Mouse (Mus musculus) liver, adult 2 months (tissue): Measurements from ENCODE around the gene Igf2r. TPM values are rescaled to one million over a fixed set of nuclear protein-coding genes. Genes with fewer than 3 reads are reported as not detected.

Source experiments
- DNase-seq: peaks from one replicate; pipeline ENCODE4 v3.0.0-alpha.2; 2011; ENCODE audit warnings: low read depth, low spot score; ENCODE audit errors: extremely low read depth
- H3K27ac ChIP-seq: fragments of 200-500 bp; replicated peaks from 2 replicates; pipeline ENCODE4 v1.5.1; 2012; ENCODE audit warnings: low read depth, mild to moderate bottlenecking, control low read depth, inconsistent platforms, low read length; ENCODE audit not compliant: insufficient read depth
- H3K27me3 ChIP-seq: fragments of 200-500 bp; 2 replicates; pipeline ENCODE4 v1.6.1; 2012; ENCODE audit warnings: mild to moderate bottlenecking, moderate library complexity, low read length, inconsistent platforms; ENCODE audit not compliant: control insufficient read depth, insufficient read depth
- H3K36me3 ChIP-seq: fragments of 200-500 bp; 2 replicates; pipeline ENCODE4 v1.6.1; 2012; ENCODE audit warnings: low read length, inconsistent platforms; ENCODE audit not compliant: control insufficient read depth, insufficient read depth
- H3K4me1 ChIP-seq: fragments of 200-500 bp; 2 replicates; pipeline ENCODE4 v1.6.1; 2011; ENCODE audit warnings: low read length; ENCODE audit not compliant: control insufficient read depth, insufficient read depth
- H3K4me3 ChIP-seq: fragments of 200-500 bp; 2 replicates; pipeline ENCODE4 v1.5.1; 2011; ENCODE audit warnings: low read depth, mild to moderate bottlenecking, control low read depth, low read length, moderate library complexity; ENCODE audit not compliant: insufficient read depth
- H3K79me2 ChIP-seq: fragments of 200-500 bp; 2 replicates; pipeline ENCODE4 v1.6.1; 2012; ENCODE audit warnings: inconsistent platforms, mild to moderate bottlenecking, low read length, moderate library complexity; ENCODE audit not compliant: control insufficient read depth, insufficient read depth
- H3K9ac ChIP-seq: fragments of 200-500 bp; 2 replicates; pipeline ENCODE4 v1.6.1; 2012; ENCODE audit warnings: low read depth, mild to moderate bottlenecking, control low read depth, inconsistent platforms, low read length
- CTCF ChIP-seq: fragments of 200-500 bp; IDR thresholded peaks from 2 replicates; pipeline ENCODE4 v1.5.1; 2011; ENCODE audit warnings: low read depth, low read length, control low read depth
- POLR2A ChIP-seq: fragments of 200-500 bp; IDR thresholded peaks from 2 replicates; pipeline ENCODE4 v1.6.1; 2011; ENCODE audit warnings: low read length, control low read depth; ENCODE audit not compliant: insufficient read depth; ENCODE audit errors: extremely low read depth
- WGBS: fragments of 180-500 bp; shearing (Covaris S2); methylation state at CpG from one replicate; pipeline ENCODE4 v1.1.7; 2018; 5-methylcytosine and 5-hydroxymethylcytosine counted together
- polyA plus RNA-seq: library from polyadenylated mRNA; depleted of rRNA; stranded (reverse); fragments of >200 nt; gene quantifications from 2 replicates; pipeline ENCODE4 v1.2.3, GENCODE M21; 2012; rRNA removed
- total RNA-seq: library from RNA; depleted of rRNA; stranded (reverse); fragments of >200 nt; gene quantifications from 2 replicates; pipeline ENCODE4 v1.2.3, GENCODE M21; 2014; rRNA removed

Igf2r gene
- total RNA-seq, result 22.3 and 26.6 TPM in 2 replicates
- polyA plus RNA-seq, result 8.0 and 8.7 TPM in 2 replicates

DNA sequence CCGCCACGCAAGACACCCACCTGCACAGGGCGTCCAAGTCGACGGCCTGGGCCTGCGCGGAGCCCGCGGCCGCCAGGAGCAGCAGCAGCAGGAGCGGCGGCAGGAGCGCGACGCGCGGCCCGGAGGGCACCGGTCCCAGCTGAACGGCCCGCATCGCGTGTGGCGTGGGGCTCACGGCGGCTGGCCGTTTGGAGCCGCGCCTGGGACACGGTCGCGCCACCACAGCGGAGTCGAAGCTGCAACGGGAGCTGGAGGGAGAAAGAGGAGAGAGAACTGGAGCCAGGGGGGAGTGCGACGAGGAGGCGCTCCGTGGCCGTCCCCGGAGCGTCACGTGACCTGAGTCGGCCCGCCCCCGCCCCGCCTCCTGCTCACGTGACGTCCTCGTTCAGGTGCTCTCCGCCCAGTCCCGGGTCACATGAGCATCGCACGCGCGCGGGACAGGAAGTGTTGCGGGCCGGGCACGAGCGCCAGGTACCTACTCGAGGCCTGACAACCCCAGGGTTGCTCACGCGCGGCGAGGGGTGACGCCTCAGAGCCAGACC, at the start of gene Igf2r:
Gene Igf2r (minus strand): TSS at position 285 of the 542 bp plus-strand sequence.
- Histone ChIP-seq H3K27ac (peak within 1 kb of the TSS; percentile 70), H3K27me3 (no peaks in the 10 kb centered on the region), H3K9ac (peak within 1 kb of the TSS; percentile 96), H3K4me3 (peak within 1 kb of the TSS; percentile 97), H3K36me3 (no peaks in the 10 kb centered on the region), H3K4me1 (no peaks in the 10 kb centered on the region), H3K79me2 (peaks cover 11% of the 10 kb centered on the region)
- TF ChIP-seq POLR2A (0 out of 2 replicates have a peak, but pooled peaks have one; percentile 20), CTCF (no peak)
- peak; percentile 60 for DNase-seq
- 51% methylated on average over 67 of the region's 67 CpGs for WGBS

DNA sequence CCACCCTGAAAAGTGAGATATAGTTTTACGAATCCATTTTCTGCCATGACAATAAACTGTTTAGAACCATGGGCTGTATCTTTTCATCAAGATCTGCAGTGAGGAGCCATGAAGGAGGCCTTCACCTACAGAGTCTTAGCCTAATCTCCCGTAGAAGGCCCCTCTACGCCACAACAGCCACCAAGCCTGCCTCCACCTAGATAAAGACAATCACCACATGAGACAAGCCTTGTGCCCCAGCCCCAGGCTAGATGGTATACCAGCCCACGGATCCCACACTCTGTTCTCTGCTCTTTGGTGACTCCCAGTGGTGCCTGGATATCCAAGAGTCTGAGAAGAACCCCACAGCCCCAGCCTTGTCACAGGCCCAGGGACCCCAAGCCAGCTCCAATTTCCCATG, 46.4 kb upstream of the Igf2r start:
- Histone ChIP-seq H3K4me1 (no peaks in the 10 kb centered on the region), H3K36me3 (no peaks in the 10 kb centered on the region), H3K4me3 (no peak overlapping the region), H3K79me2 (no peaks in the 10 kb centered on the region), H3K27ac (no peak overlapping the region), H3K9ac (no peak overlapping the region), H3K27me3 (no peaks in the 10 kb centered on the region)
- 96% methylated on average over 4 of the region's 4 CpGs for WGBS
- TF ChIP-seq CTCF, result no peak
- TF ChIP-seq POLR2A, result no peak
- DNase-seq, result no peak

DNA sequence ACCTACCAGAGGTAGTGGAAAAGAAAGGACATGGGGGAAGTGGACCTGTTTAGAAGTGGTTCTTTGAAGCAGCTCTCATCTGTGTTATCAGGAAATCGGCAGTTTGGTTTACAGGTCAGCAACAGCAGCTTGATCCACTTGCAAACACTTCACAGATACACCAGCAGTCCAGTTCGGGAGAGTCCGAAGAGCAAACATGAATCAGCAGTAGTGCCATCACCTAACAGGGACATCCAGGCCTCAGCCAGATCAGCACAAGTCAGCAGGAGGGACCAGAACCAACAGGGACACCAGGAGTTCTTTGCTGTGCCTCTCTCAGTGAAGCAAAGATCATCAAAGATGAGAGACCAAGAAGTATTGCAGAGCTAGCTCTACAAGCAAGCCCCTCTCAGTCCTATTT, 45.0 kb upstream of the Igf2r start:
- DNase-seq, result no peak
- TF ChIP-seq POLR2A (no peak), CTCF (no peak)
- Histone ChIP-seq H3K27ac (no peak overlapping the region), H3K27me3 (no peaks in the 10 kb centered on the region), H3K4me3 (no peak overlapping the region), H3K9ac (no peak overlapping the region), H3K36me3 (no peaks in the 10 kb centered on the region), H3K4me1 (peaks cover 3% of the 10 kb centered on the region), H3K79me2 (no peaks in the 10 kb centered on the region)
- WGBS, result 43% methylated on average over 3 of the region's 3 CpGs

DNA sequence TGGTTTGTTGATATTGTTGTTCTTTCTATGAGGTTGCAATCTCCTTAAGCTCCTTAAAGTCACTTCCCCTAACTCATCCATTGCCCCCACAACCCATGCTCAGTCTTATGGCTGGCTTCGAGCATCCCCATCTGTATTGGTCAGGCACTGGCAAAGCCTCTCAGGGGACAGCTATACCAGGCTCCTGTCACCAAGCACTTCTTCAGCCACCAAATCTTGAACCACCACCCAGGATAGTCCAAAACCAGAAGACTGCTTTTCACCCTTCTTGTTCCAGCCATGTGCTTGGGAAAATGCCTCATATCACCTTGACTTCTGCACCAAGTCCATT, 41.5 kb upstream of the Igf2r start:
- Histone ChIP-seq H3K4me1 (peaks cover 3% of the 10 kb centered on the region), H3K27me3 (no peaks in the 10 kb centered on the region), H3K9ac (no peak overlapping the region), H3K4me3 (no peak overlapping the region), H3K36me3 (no peaks in the 10 kb centered on the region), H3K27ac (no peak overlapping the region), H3K79me2 (no peaks in the 10 kb centered on the region)
- no peak for DNase-seq
- TF ChIP-seq CTCF, result no peak
- WGBS, result 90% methylated on average over 1 of the region's 1 CpGs

DNA sequence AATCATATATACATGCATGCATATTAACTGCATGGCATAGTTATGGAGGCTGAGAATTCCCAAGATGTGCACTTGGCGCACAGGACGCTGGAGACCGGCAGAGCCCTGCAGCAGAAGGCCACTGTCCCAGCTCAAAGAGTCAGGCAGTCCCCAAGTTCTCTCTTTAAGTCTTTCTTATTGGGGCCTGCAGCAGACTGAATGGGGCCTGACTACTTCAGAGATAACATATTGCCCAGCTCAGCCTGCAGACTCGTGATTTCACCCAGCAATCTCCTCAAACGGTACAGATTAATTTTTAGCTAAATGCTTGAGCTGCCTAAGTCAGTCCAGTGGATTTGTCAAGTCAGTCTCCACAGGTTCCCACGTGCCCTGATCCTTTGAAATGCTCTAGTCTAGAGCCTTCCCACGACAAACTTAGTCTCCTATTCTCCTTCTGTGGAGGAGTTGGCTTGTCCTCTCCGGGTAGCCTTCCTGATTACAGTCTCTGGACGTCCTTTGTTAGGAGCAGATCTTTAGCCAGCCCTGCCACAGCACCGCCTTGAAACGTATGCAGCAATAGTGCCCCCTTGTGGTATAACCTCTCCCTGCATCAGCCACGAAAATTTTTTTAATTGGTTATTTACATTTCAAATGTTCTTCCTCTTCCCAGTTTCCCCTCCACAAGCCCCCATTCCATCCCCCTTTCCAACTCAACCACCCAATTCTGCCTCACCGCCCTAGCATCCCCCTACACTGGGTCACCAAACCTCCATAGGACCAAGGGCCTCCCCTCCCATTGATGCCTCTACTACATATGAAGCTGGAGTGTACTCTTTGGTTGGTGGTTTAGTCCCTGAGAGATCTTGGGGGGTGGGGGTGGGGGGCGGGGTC, 40.9 kb upstream of the Igf2r start:
- Histone ChIP-seq H3K27ac (no peak overlapping the region), H3K9ac (peak overlapping the region; percentile 60; the same call in 1 of the 2 replicates), H3K4me3 (peak overlapping the region; percentile 10; the same call in 1 of the 2 replicates), H3K27me3 (no peaks in the 10 kb centered on the region), H3K4me1 (peaks cover 3% of the 10 kb centered on the region), H3K79me2 (no peaks in the 10 kb centered on the region), H3K36me3 (no peaks in the 10 kb centered on the region)
- TF ChIP-seq POLR2A (no peak), CTCF (peak; percentile 77)
- 23% methylated on average over 14 of the region's 14 CpGs for WGBS
- DNase-seq, result peak; percentile 76

DNA sequence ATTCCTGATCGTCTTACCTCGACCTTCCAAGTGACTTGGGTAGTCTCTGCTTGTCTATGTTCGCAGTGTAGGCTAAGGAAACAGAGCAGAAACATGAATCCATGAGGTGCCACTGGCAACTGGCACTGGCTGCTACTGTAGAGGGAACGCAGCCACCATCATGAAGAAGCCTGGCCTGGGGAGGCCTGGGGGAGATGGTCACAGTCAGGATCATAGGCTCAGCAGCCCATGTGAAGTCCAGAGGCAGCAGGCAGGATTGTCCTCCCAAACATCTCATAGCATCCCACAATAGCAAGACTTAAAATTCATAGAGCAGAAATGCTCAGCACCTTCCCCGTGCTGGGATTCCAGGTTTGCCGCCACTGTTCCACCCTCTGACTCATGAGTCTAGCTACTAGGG, 39.4 kb upstream of the Igf2r start:
- Histone ChIP-seq H3K27me3 (no peaks in the 10 kb centered on the region), H3K4me1 (peaks cover 3% of the 10 kb centered on the region), H3K79me2 (no peaks in the 10 kb centered on the region), H3K36me3 (no peaks in the 10 kb centered on the region), H3K4me3 (no peak overlapping the region), H3K9ac (no peak overlapping the region), H3K27ac (no peak overlapping the region)
- WGBS, result 89% methylated on average over 6 of the region's 6 CpGs
- DNase-seq, result no peak
- TF ChIP-seq CTCF (no peak), POLR2A (no peak)
